Mouse (Mus musculus): ENCODE results near the gene Pak3. TPM values are rescaled to one million over a fixed set of nuclear protein-coding genes. Genes with fewer than 3 reads are reported as not detected.
"Not testable (repeated sequence)": the region's sequence is repeated elsewhere in the genome, so short reads cannot be mapped to it uniquely, and the experiment has no call there.

Gene Pak3
- total RNA-seq (2014; fragmentation: Nextera tagmentation), result not detected in 2 replicates
- total RNA-seq (2017), result not detected in 2 replicates

DNA sequence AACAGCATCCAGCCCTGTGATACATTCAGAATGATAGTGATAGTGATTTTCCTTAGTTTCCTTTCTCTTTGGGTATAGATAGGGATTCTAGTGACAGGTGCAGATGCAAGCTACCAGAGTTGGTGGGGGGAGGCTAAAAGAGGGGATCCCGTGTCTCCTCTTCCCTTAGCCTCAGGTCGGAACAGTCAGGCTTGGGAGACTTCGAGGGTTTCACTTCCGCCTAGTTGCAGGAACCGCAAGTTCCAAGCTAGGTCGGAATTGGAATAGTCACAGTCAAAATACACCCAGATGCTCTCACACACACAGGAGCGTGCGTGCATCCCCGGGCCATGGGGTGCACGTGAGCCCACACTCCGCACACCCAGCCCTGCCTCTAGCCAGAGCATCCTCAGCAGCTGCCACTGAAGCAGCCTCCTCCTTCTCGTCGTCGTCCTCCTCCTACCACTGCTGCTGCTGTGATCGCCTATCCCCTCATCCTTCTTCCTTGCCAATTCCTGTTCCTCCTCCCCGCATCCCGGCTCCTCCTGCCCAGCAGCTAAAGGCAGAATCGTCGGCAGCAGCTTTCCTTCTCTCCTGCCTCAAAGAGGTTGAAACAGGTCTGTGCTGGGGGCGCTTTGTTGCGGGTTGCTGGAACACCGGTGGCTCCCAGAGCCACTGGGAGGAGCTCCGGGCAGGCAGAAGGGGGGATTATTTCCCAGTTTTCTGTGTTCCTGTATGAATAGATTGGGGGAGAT, at the start of gene Pak3:
Gene Pak3 (plus strand): TSS at position 424 of the 734 bp plus-strand sequence.
- peak; percentile 65 for ATAC-seq (replicated peaks; ENCODE audit: poor library complexity, severe bottlenecking)

DNA sequence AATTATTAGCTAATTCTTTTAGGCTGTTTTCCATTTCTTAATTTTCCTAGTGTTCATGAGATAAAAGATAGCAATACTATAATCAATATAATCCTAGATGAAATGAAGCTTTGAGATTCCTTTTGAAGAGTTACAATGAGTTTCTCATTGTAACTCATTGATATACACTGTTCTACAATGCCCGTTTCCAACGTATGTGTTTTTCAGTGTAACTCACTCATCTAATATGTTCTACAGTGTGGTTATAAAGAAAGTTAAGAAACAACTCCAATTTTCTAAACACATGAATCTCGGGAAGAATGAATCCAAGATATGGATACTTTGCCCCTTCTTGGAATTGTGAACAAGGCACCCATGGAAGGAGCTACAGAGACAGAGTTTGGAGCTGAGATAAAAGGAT, 35.5 kb upstream of the Pak3 start:
- peak; percentile 100 for ATAC-seq (replicated peaks; ENCODE audit: poor library complexity, severe bottlenecking)

DNA sequence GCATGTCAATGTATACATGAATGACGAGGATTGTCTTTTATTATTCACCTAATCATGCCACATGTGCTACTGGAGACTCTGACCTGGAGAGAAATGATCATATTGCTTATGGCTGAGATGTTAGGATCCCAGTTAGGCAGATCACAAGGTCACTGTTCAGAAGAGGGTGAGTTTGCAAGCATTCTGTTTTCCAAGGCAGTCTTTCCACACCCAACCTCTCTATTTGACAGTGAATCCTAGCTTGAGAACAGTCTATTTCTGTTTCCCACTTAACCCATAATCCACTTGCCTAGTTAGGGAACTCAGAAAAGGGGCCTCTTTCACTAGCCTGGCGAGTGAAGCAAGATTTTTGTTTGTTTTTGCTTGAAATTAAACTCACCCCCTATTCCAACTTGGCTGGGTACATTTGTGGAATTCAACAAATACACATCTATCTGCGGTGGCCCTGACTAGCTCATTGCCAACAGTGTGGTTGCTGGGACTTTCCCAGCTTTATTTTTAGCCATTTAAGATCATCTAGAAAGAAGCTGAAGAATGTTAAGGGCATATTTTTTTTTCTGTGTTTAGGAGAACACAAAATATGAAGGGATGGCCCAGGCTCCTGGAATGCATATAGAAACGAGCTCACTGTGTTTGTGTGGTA, 17.2 kb upstream of the Pak3 start:
- ATAC-seq (replicated peaks; ENCODE audit: poor library complexity, severe bottlenecking), result no peak

DNA sequence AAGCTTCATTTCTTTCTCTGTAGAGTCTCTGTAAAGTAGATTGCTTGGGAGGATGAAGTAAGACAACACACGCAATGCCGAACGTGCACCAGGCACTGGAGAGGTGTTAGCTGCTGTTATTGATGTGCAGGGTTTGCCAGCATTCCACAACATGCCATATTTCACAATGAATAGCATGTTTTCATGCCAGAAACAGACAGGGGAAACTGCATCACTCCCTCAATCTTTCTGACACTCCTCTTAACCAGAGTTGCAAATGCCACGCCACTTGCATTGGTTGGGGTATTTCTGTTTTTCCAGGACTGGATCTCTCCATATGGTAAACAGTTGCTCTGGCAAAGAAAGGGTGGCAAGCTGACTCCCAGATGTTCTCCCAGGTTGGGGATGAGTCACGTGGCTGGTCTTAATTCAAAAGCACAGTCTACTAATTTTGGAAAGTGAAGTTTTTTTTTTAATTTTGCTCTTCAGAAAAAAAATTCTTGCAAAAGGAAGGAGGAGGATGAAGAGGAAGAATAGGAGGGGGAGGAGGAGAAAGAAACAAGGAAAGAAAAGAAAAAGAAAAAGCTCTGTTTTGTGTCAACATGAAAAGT, 16.5 kb upstream of the Pak3 start:
- ATAC-seq (replicated peaks; ENCODE audit: poor library complexity, severe bottlenecking), result no peak

DNA sequence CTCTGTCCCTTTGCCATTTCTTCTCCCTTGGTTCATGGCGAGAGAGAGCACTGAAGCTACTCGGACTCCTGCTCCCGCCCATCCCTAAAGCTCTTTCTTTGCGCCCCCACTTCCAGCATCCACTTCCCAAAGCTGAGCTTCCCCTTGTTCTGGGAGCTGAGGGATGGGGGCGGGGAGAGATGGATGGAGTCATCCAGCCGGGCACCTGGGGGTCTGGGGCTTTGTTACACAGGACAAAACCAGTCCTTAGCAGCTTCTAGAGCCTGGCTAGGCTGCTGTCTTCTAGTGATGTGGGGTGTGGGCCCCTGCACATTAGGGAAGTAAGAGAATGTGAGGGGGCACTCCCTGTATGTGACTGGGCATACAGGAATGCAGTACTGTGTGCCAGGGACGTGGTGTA, 526 bp downstream of the Pak3 start:
- no peak for ATAC-seq (replicated peaks; ENCODE audit: poor library complexity, severe bottlenecking)

DNA sequence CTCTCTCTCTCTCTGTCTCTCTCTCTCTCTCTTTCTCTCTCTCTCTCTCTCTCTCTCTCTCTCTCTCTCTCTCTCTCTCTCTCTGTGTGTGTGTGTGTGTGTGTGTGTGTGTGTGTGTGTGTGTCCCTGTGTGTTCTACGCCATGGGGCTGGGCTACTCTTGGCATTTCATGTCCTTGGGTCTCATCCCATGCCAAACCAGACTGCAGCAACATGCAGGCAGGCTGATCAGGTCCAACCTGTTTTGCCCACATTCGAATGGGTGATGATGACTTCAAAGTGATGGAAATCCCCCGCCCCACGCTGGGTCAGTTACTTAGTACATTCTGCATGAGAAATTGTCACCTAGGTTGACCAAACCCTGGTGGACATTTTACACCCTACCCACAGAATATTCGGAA, 1.1 kb downstream of the Pak3 start:
- ATAC-seq (replicated peaks; ENCODE audit: poor library complexity, severe bottlenecking), result not testable (repeated sequence)

DNA sequence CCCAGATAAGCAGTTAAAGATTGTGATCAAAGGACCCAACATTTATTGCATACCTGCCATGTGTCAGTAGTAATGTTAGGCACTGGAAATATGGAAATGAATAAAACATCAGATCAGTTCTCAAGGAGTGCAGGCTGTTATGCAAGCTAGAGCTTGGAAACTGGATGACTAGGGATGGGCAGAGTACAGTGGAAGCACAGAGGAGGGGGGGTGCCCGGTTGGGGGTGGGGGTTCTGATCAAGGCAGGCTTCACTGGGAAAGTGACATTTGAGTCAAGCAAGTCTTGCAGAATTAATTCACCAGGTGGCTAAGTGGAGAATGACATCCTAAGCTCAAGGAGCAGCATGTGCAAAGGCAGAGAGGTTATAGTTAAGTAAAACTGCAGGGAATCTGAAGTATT, 1.8 kb downstream of the Pak3 start:
- ATAC-seq (replicated peaks; ENCODE audit: poor library complexity, severe bottlenecking), result no peak

DNA sequence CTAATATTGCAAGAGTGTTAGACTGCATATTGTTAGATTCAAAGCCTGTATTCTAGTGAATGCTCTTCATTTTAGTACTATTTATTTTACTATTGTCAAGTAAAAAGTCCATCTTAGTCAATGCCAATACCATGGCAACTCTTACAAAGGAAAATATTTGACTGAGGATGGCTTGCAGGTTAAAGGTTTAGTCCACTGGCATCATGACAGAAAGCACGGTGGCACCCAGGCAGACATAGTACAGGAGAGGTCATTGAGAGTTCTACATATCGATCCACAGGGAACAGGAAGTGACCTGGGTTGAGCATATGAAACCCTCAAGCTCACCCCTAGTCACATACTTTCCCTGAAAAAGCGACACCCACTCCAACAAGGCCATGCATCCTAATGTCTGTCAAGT, 13.9 kb downstream of the Pak3 start:
- ATAC-seq (replicated peaks; ENCODE audit: poor library complexity, severe bottlenecking), result no peak

DNA sequence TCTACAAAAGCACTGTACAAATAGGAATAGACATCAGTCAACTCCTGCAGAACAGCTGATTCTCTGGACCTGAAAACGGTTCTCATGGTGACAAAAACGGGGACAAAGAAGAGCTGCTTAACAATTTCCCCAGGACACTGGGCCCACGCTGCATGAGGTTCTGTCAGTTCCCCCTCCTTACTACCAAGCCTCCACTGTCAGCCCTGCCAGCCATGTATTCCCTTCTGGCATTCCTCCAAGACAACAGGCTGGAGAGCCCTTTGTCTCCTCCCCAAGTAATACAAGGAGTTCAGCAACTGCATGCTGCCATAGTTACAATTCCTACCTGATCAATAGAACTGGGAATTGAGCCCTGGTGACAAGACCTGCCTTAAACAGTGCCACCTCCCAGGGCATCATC, 15.2 kb downstream of the Pak3 start:
- no peak for ATAC-seq (replicated peaks; ENCODE audit: poor library complexity, severe bottlenecking)

DNA sequence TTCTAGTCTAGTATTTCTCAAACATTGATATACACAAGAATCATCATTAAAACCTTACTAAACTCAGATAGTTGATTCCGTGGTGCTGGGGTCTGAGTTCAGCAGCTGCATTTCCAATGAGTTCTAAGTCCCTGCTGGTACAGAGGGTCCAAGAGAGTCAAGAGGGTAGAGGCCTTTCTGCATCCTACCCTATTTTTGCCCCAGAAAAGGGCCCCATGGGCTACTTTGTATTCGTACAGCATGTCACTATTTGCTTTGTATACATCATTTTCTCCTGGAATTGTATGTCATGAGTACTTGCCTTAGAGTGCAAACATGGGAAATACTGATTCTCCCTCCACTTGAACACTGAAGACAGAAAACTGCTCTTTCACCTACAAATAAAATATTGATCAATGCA, 24.4 kb downstream of the Pak3 start:
- ATAC-seq (replicated peaks; ENCODE audit: poor library complexity, severe bottlenecking), result no peak

DNA sequence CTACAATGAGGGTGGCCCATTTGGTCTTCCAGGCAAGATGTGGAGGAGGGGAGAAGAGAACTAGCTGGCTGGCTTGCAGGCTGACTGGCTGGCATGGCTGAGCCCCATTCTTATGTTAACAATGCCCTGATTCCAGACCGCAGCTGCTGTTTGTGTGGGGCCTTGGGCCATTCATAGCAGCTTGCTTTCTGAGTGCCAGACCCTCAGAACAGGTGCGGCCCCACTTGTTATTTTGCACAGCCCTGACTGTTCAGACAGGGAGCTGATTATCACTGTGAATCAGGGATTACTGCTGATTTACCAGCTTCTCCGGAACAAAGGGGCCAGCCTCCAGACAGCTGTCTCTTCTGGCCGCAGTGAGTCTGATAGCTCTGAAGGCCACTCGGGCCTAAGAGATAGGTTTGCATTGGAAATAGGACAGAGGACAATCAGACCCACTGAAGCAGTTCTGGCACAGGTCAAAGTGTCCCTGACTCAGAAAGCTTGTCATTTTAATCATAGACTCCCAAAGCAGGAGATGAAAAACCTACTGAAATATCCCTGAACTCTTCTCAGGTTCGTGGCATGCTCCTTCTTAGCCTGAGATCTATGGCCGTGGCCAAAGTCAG, 24.9 kb downstream of the Pak3 start:
- ATAC-seq (replicated peaks; ENCODE audit: poor library complexity, severe bottlenecking), result no peak

DNA sequence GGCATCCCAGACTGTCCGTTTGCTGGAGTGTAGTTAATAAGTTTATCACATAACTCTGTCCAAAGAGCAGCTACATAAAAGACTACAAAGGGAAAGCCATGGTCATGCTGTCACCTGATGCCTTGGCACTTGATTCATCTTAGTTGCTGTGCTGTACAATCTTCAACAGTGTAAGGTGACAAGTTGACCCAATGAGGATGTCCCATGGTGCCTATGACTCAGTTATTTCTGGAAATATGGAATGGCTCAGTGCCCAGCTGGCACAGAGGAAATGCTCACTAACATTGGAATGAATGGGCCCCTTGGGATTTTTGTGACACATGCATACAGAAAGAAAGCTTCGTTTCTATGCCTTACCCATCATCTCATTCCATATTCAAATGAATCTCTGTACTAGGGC, 55.3 kb downstream of the Pak3 start:
- no peak for ATAC-seq (replicated peaks; ENCODE audit: poor library complexity, severe bottlenecking)

DNA sequence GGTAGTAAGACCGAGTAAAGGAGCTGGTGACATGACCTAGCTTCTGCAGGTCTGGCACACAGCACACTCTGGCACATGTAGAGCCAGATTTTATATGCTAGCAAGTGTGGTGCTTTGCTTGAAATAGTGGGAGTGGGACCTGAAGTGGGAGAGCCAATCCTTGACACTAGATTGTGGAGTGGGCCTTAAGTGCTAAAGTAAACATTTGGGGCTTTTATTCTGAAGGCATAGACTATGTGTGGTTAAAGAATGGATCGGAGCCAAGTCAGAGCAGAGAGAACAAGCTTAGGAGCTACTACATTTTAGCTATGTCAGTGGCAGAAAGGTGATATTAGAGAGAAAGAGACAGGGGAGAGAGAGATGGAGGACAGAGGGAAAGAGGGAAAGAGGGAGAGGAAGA, 61.5 kb downstream of the Pak3 start:
- ATAC-seq (replicated peaks; ENCODE audit: poor library complexity, severe bottlenecking), result no peak

DNA sequence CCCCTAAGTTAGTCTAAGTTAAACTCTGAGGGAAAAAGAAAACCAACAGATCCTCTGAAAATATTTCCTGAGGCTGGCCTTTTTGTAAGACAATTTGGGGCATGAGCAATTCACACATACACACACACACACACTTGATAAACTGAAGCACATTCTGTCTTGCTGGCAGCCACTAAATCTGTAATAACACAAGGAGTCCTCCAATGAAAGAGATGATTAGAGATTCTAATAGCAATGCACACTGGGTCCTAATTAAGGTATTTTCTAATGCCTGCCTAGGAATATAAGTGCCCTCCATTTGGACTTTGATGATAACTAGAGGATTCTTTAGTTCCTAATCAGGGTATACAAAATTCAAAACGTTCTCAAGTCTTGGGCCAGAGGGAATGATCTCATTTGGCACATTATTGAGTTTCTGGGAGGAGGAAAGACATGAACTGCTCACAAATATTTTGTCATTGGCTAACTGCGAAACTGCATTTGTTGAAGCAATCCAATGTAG, 62.1 kb downstream of the Pak3 start:
- no peak for ATAC-seq (replicated peaks; ENCODE audit: poor library complexity, severe bottlenecking)

DNA sequence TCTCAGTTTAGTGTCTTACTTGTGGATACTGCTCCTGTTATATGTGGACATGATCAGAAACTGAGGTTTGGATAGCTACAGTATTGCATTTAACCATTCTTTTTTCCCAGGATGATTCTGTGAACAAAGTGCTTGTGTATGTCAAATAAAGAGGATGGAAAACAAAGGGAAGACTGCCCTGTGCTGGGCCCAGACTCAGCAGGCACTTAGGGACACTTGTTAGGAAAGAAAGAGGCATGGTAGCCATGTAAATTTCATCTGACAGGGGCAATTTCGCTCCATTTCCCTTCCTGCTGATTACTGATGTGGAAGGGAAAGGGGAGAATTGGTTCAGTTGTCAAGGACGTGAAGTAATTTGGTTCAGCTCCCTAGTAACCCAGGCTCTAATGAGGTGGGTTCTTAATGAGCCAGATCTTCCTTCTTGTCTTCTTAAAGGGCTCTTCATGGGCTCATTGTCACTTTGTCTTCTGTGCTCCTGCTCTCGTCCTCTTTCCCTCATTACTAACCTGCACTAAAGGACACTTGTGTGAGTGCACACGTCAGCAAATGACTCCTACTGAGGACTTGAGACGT, 88.6 kb downstream of the Pak3 start:
- ATAC-seq (replicated peaks; ENCODE audit: poor library complexity, severe bottlenecking), result no peak

DNA sequence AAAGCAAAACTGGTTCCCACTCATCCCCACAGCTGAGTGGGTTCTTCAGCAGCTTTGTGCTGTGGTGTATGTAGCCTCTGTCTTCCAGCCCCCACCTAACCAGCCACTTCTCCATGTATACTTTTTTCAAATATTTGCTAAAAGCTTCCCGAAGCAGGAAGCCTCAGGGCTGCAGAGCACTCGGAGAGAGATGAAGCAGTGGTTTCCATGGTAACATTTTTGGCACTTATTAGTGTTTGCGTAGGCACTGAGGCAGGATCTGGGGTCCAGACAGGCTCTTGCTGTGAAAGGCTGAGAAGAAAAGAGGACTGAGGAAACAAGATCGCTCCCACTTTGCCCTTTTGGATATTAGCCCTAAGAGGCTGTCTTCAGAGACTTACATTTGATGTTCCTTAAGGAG, 100.3 kb downstream of the Pak3 start:
- ATAC-seq (replicated peaks; ENCODE audit: poor library complexity, severe bottlenecking), result no peak

DNA sequence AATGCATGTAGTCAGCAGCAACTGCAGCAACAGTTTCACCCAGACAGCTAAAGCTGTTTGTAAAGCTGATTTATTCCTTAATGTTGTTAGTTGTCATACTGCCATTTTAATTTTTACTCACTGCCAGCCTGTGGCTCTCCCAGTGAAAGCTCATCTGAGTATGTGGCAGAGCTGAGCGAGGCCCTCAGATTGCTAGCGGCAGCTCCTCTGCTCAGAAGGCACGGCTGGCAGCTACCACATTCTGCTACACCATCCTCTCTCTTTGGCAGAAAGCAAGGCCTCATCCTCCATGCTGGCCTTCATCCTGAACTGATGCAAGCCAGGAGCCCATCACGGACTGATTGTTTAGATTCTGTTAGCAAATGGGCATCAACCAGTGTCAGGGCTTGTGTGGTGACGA, 109.4 kb downstream of the Pak3 start:
- no peak for ATAC-seq (replicated peaks; ENCODE audit: poor library complexity, severe bottlenecking)

DNA sequence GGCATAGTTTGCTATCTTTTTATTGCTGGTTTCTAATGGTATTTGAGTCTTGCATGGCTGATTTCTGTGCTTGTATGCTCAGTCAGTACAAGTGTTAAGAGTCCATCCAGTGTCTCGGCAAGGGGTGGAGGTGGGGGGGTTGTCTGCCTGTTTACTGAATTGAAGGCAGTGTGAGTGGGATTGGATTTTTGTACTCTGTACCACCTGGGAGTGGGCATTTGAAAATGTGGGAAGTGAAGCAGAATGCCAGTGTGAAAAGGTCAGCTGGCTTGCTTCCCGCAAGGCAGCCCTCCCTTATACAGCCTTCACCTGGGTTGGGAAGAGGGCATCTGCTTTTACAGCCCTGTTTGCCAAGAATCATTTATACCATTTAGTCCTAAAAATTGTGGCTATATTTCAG, 125.5 kb downstream of the Pak3 start:
- ATAC-seq (replicated peaks; ENCODE audit: poor library complexity, severe bottlenecking), result no peak

DNA sequence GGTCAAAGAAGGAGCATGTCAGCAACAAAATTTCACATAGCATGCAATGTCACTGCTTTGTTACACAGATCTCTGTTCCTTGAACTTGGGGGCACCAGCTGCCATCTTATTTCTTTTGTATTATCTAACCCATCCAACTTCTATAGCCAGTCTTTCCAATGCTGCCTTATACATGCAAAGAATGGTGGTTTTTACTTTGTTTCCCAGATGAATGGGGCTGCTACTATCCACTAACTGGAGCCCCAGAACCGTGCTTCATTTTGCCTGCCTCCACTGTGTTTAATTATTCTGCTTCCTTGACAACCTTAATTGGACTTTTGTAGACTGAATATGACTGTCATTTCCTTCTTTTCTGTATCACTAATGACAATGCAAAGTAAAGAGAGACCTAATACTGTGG, 126.4 kb downstream of the Pak3 start:
- ATAC-seq (replicated peaks; ENCODE audit: poor library complexity, severe bottlenecking), result no peak

DNA sequence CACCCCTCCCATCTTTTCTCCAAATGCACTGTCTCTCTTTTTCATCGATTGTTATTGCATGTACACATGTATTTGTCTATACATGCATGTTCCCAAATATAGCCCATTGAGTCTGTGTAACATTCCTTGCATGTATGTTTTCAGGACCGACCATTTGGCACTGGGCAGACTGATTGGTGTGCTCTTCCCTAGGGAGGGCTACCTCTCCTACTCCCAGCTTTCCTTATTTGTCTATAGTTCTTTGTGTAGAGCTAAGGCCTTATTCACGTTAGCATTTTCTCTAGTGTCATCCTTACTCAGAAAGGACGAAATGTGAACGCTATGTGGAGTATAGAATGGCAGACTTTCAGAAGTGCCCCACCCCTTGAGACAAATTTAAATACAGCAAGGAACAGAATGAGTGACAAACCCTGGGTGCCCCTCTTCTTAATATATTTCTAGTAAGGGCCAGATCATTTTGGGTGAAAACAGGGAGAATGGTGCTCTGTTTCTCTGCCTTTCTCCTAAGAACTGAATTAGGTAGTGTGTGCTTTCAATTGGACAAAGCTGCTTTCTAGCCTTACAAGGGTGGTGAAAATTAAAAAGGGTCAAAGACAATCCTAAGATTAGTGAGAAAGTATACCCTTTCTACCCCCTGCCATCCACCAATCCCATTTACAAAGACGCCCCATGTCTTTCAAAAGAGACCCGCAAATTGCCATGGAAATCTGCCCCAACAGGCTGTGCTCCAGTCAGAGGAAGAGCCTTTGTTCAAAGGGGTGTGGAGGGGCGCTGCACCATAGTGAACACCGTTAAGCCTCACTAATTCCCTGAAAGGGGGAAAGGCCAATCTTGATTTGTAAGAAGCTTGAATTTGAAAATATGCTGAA, 136.2 kb downstream of the Pak3 start:
- ATAC-seq (replicated peaks; ENCODE audit: poor library complexity, severe bottlenecking), result no peak

Measured in granulocyte monocyte progenitor cell, adult 5-6 weeks (primary cell).